Mouse (Mus musculus) midbrain, embryonic 16.5 days (tissue): Measurements from ENCODE around the gene Abce1. TPM values are rescaled to one million over a fixed set of nuclear protein-coding genes. Genes with fewer than 3 reads are reported as not detected.
"Not testable (repeated sequence)": the region's sequence is repeated elsewhere in the genome, so short reads cannot be mapped to it uniquely, and the experiment has no call there.

ENCODE experiments used
- ATAC-seq: fragments of 200-750 bp; cut with Nextera tagmentation; 2 replicates; pipeline ENCODE4 v1.8.0; 2017; ENCODE audit warnings: moderate TSS enrichment
- H3K27ac ChIP-seq: fragments of 300-500 bp; sonication (generic); 2 replicates; pipeline ENCODE4 v1.5.1; 2014; ENCODE audit warnings: mild to moderate bottlenecking, low read length, mixed read lengths
- H3K27me3 ChIP-seq: fragments of 300-500 bp; sonication (generic); 2 replicates; pipeline ENCODE4 v1.6.1; 2014; ENCODE audit warnings: low read depth, low read length, mixed read lengths; ENCODE audit not compliant: control insufficient read depth, insufficient read depth
- H3K36me3 ChIP-seq: fragments of 300-500 bp; sonication (generic); 2 replicates; pipeline ENCODE4 v1.6.1; 2014; ENCODE audit warnings: mild to moderate bottlenecking, low read length, moderate library complexity, mixed read lengths; ENCODE audit not compliant: control insufficient read depth, insufficient read depth
- H3K4me1 ChIP-seq: fragments of 300-500 bp; sonication (generic); 2 replicates; pipeline ENCODE4 v1.6.1; 2014; ENCODE audit warnings: mild to moderate bottlenecking, low read length, mixed read lengths; ENCODE audit not compliant: control insufficient read depth, insufficient read depth
- H3K4me2 ChIP-seq: fragments of 300-500 bp; sonication (generic); 2 replicates; pipeline ENCODE4 v1.6.1; 2014; ENCODE audit warnings: mild to moderate bottlenecking, low read length, mixed read lengths
- H3K4me3 ChIP-seq: fragments of 300-500 bp; sonication (generic); 2 replicates; pipeline ENCODE4 v1.5.1; 2014; ENCODE audit warnings: low read depth, mild to moderate bottlenecking, low read length, moderate library complexity, mixed read lengths
- H3K9ac ChIP-seq: fragments of 300-500 bp; sonication (generic); 2 replicates; pipeline ENCODE4 v1.6.1; 2014; ENCODE audit warnings: low read depth, low read length, mixed read lengths
- H3K9me3 ChIP-seq: fragments of 300-500 bp; sonication (generic); replicated peaks from 2 replicates; pipeline ENCODE4 v1.6.1; 2014; ENCODE audit warnings: mild to moderate bottlenecking, low read length, mixed read lengths; ENCODE audit not compliant: control insufficient read depth, poor library complexity, severe bottlenecking
- WGBS: fragments of 180-500 bp; shearing (Covaris S2); extraction: QIAGEN DNeasy Blood & Tissue Kit; methylation state at CpG from one replicate; pipeline ENCODE4 v1.1.7; 2014; 5-methylcytosine and 5-hydroxymethylcytosine counted together
- polyA plus RNA-seq: library from polyadenylated mRNA; unstranded; fragments of >200 nt; fragmentation: Nextera tagmentation; extraction: Ambion mirVana; gene quantifications from 2 replicates; pipeline ENCODE4 v1.2.1, GENCODE M21; 2015

The Abce1 gene
- polyA plus RNA-seq, 1 experiment from 2014 or later: 81.3 TPM

DNA sequence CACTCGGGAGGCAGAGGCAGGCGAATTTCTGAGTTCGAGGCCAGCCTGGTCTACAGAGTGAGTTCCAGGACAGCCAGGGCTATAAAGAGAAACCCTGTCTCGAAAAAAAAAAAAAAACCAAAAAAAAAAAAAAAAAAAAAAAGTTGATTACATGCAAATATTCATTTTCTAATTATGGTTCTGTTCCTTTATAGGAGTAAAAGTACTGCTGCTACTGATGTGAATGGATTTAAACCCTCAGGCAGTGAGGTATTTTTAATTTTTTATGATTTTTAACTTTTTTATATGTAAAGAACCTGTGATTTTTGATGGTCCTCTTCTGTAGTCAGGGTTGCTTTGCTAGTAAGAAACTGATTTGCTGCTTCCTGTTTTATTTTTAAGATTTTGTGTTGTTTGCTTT, 52.8 kb downstream of the Abce1 start:
- H3K36me3 ChIP-seq, H3K4me3 ChIP-seq, H3K27me3 ChIP-seq, H3K9me3 ChIP-seq, H3K4me1 ChIP-seq, H3K27ac ChIP-seq, ATAC-seq, H3K9ac ChIP-seq, H3K4me2 ChIP-seq: not testable (repeated sequence)
- WGBS: 100% methylated on average over 2 of the region's 4 CpGs

GRCm38 (mm10) chr8:79653736-79654135, 57.8 kb downstream of the Abce1 start:
- Histone ChIP-seq H3K9ac (no peak overlapping the region), H3K4me1 (no peaks in the 10 kb centered on the region), H3K27me3 (no peaks in the 10 kb centered on the region), H3K36me3 (0 out of 2 replicates have a peak, but pooled peaks cover 5% of the 10 kb centered on the region), H3K27ac (no peak overlapping the region), H3K9me3 (no peaks in the 10 kb centered on the region), H3K4me3 (no peak overlapping the region), H3K4me2 (no peak overlapping the region)
- 91% methylated on average over 4 of the region's 4 CpGs for WGBS
- ATAC-seq: no peak

DNA sequence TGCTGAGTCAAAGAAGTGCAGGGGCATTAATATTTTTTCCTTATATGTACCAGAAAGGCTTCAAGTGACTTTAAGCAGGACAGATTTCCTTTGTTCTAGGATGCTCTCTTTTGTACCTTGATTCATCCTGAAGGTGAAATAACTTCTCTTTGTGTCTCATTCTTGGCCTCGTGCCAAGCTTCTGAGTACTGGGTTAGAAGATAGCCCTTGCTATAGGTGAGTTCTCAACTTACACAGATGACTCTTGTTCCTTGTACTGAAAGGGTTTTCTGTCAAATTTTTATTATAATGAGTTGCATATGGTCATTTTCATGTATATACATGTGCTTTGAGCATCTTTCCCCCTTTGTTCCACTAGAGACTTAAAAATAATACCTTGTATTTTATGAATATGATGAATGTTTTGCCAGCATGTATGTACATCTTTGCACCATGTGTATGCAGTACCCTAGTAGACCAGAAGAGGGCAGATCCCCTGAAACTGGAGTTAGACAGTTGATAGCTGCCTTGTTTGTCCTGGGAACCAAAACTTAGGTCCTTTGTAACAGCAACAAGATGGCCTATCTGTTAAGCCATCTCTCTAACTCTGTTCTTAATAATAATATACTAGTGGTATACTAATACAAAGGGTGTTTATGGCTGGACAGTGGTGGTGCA, 61.3 kb downstream of the Abce1 start:
- Histone ChIP-seq H3K36me3 (0 out of 2 replicates have a peak, but pooled peaks cover 5% of the 10 kb centered on the region), H3K4me2 (no peak overlapping the region), H3K9ac (no peak overlapping the region), H3K4me3 (no peak overlapping the region), H3K4me1 (no peaks in the 10 kb centered on the region), H3K9me3 (no peaks in the 10 kb centered on the region), H3K27me3 (no peaks in the 10 kb centered on the region), H3K27ac (no peak overlapping the region)
- WGBS: 89% methylated on average over 1 of the region's 1 CpGs
- no peak for ATAC-seq

DNA sequence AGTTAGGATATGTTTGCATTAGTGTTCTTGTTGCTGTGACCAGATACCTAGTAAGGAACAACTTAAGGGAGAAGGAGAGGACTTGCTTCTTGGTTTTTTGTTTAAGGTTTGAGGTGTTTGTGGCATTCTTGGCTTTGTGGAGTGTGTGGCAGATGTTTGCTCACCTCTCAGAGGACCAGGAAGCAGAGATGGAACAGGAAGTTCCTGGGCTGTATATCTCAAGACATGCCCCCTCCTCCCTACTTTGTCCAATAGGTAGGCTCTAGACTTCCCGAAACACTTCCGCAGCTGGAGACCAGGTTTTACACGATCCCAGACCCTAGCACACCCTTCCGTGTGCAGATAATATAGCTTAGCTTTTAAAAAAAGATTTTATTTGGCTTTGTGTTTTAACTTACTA, 62.0 kb downstream of the Abce1 start:
- no peaks in the 10 kb centered on the region for H3K27me3 ChIP-seq
- no peaks in the 10 kb centered on the region for H3K4me1 ChIP-seq
- no peak overlapping the region for H3K4me2 ChIP-seq
- 0 out of 2 replicates have a peak, but pooled peaks cover 2% of the 10 kb centered on the region for H3K36me3 ChIP-seq
- WGBS: 95% methylated on average over 4 of the region's 4 CpGs
- no peak for ATAC-seq
- no peaks in the 10 kb centered on the region for H3K9me3 ChIP-seq
- no peak overlapping the region for H3K4me3 ChIP-seq
- H3K9ac ChIP-seq: no peak overlapping the region
- H3K27ac ChIP-seq: no peak overlapping the region

DNA sequence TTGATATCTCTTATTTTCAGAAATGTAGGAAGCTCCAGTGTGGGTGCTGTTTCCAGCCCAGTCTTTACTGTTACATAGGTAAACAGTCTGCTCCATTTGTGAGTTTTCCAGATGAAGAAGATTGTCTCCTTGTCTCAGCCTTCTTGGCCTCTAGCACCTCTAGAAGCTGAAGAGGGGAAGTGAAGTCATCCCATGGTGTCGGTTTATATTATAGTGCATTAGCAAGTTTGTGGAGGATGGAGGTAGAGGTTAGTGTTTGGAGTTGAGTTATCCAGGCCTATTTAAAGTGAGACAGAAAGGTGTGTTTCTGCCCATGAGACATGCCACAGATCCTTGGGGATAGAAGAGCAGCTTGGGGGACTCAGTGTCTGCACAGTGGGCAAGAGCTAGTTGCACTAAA, 70.4 kb downstream of the Abce1 start:
- Histone ChIP-seq H3K27ac (no peak overlapping the region), H3K4me3 (peak overlapping the region; percentile 93), H3K9me3 (no peaks in the 10 kb centered on the region), H3K4me2 (peak overlapping the region; percentile 88), H3K4me1 (peaks cover 31% of the 10 kb centered on the region), H3K27me3 (no peaks in the 10 kb centered on the region), H3K36me3 (peaks cover 3% of the 10 kb centered on the region; the same call in 1 of the 2 replicates), H3K9ac (peak overlapping the region; percentile 0; the same call in 1 of the 2 replicates)
- 36% methylated on average over 1 of the region's 1 CpGs for WGBS
- no peak for ATAC-seq

GRCm38 (mm10) chr8:79639586-79640451, 71.7 kb downstream of the Abce1 start, which contains the start of gene Otud4:
TSS of gene Otud4 (plus strand) at chr8:79639618.
- WGBS: under 1% methylated on average over 92 of the region's 103 CpGs

DNA sequence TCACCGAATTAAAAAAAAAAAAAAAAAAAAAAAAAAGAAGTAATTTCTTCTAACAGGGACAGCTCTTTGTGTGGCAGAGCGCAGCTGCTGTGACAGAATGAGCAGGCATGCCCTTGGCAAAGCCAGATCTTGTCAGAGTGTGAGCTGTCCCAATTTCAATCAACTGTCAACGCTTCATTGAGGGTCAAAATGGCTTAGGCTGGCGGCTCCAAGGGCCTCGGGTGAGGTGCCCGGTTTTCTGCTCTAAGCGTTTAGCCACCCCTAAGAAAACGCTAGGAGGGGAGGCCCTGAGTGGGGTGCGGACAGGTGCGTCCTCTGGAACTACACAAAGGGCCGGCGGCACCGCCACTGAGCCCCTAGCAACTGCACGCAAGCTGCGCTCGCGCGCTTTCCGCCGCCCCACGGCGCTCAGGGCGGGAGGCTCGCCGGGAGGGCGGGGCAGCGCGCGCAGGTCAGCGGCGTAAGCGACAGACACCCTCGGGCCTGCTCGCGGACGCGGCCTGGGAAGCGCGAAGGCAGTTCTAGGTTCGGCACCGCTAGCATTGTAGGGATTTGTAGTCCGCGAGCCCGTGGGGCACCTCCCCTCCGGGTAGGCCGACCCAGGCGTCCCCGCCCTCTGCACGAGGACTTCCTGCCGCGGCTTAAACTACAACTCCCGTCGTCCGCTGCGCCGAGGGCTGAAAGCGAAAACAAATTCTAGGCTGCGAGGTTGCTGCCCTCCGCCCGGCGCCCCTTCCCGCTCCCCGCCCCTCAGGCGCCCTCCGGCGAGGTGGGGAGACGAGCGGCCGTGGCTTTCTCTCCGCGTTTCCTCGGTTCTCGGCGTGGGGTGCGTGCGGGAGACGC, 72.6 kb downstream of the Abce1 start:
- peak; percentile 99 for ATAC-seq
- peaks cover 31% of the 10 kb centered on the region for H3K4me1 ChIP-seq
- peak overlapping the region; percentile 88 for H3K27ac ChIP-seq
- H3K27me3 ChIP-seq: no peaks in the 10 kb centered on the region
- H3K4me2 ChIP-seq: peak overlapping the region; percentile 88
- H3K9ac ChIP-seq: peak overlapping the region; percentile 92
- no peaks in the 10 kb centered on the region for H3K36me3 ChIP-seq
- no peaks in the 10 kb centered on the region for H3K9me3 ChIP-seq
- peak overlapping the region; percentile 93 for H3K4me3 ChIP-seq
- under 1% methylated on average over 77 of the region's 77 CpGs for WGBS

More at GRCm38 (mm10) chr8:79639586-79640451, 71.7 kb downstream of the Abce1 start, which contains the start of gene Otud4:
- peak within 1 kb of the TSS; percentile 88 for H3K27ac ChIP-seq
- no peaks in the 10 kb centered on the region for H3K27me3 ChIP-seq
- peak; percentile 82 for ATAC-seq
- peak within 1 kb of the TSS; percentile 92 for H3K9ac ChIP-seq
- no peaks in the 10 kb centered on the region for H3K9me3 ChIP-seq
- peak within 1 kb of the TSS; percentile 88 for H3K4me2 ChIP-seq
- peak within 1 kb of the TSS; percentile 93 for H3K4me3 ChIP-seq
- peaks cover 3% of the 10 kb centered on the region; the same call in 1 of the 2 replicates for H3K36me3 ChIP-seq
- peaks cover 31% of the 10 kb centered on the region for H3K4me1 ChIP-seq

DNA sequence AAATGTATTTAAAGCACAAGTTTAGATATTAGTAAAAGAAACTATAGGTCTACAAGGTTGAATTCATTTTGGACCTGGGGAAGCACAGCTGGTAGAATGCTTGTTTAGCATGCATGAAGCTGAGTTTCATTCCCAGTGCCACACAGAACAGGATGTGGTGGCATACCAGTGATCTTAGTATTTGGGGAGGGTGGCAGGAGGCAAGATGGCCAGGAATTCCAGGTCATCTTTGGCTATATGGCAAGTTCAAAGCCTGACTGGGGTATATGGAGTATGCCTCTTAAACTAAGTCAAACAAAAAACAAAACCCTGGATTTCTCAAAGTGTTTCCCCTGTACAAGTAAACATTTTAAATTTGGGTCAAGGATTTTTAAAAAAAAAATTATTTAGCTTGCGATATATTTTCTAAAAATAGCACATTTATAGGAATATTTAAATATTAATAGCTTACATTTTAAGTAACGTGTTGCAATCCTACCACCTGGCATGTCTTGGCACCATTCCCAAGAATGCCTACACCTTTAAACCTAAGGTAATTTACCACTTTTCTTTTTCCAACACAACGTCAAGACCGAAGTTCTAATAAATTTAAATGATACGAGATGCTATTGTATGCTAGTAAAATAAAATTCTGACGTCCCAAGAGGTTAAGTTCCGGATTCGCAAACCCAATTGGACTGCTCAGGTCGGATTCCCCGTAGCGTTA, 73.4 kb downstream of the Abce1 start:
- Histone ChIP-seq H3K4me1 (peaks cover 26% of the 10 kb centered on the region), H3K9ac (peak overlapping the region; percentile 92), H3K27ac (peak overlapping the region; percentile 88), H3K4me3 (peak overlapping the region; percentile 93), H3K9me3 (no peaks in the 10 kb centered on the region), H3K4me2 (peak overlapping the region; percentile 49), H3K36me3 (no peaks in the 10 kb centered on the region), H3K27me3 (no peaks in the 10 kb centered on the region)
- ATAC-seq: no peak
- WGBS: 5% methylated on average over 11 of the region's 11 CpGs
